Mouse (Mus musculus) testis, adult 2 months (tissue): ENCODE measurements around the gene Mob4. TPM values are rescaled to one million over a fixed set of nuclear protein-coding genes. Genes with fewer than 3 reads are reported as not detected.
"Not testable (repeated sequence)": the region's sequence is repeated elsewhere in the genome, so short reads cannot be mapped to it uniquely, and the experiment has no call there.

Experiments
- H3K27ac ChIP-seq: fragments of 200-500 bp; 2 replicates; pipeline ENCODE4 v1.5.1; 2012; ENCODE audit warnings: low read depth, low read length; ENCODE audit not compliant: control insufficient read depth, insufficient read depth
- H3K27me3 ChIP-seq: fragments of 200-500 bp; 2 replicates; pipeline ENCODE4 v1.6.1; 2012; ENCODE audit warnings: mild to moderate bottlenecking, low read length, moderate library complexity; ENCODE audit not compliant: control insufficient read depth, insufficient read depth
- H3K36me3 ChIP-seq: fragments of 200-500 bp; 2 replicates; pipeline ENCODE4 v1.6.1; 2012; ENCODE audit warnings: mild to moderate bottlenecking, low read length; ENCODE audit not compliant: control insufficient read depth, insufficient read depth
- H3K4me1 ChIP-seq: fragments of 200-500 bp; 2 replicates; pipeline ENCODE4 v1.6.1; 2012; ENCODE audit warnings: low read length; ENCODE audit not compliant: control insufficient read depth, insufficient read depth
- H3K4me3 ChIP-seq: fragments of 200-500 bp; 2 replicates; pipeline ENCODE4 v1.5.1; 2012; ENCODE audit warnings: low read depth, mild to moderate bottlenecking, low read length, moderate library complexity, mixed read lengths; ENCODE audit not compliant: control insufficient read depth
- CTCF ChIP-seq: fragments of 200-500 bp; IDR thresholded peaks from 2 replicates; pipeline ENCODE4 v1.5.1; 2012; ENCODE audit warnings: low read depth, mild to moderate bottlenecking, inconsistent platforms, low read length, moderate library complexity; ENCODE audit not compliant: control insufficient read depth, insufficient read depth, insufficient replicate concordance
- POLR2A ChIP-seq: fragments of 200-500 bp; IDR thresholded peaks from 2 replicates; pipeline ENCODE4 v1.6.1; 2012; ENCODE audit warnings: low read depth, mild to moderate bottlenecking, inconsistent platforms, low read length, moderate library complexity; ENCODE audit not compliant: control insufficient read depth
- polyA plus RNA-seq: library from polyadenylated mRNA; depleted of rRNA; stranded (reverse); fragments of >200 nt; gene quantifications from 2 replicates; pipeline ENCODE4 v1.2.3, GENCODE M21; 2012

Gene Mob4
- polyA plus RNA-seq, 1 experiment = 4.2 TPM

- Histone ChIP-seq H3K4me1 (peaks cover 7% of the 10 kb centered on the region), H3K36me3 (no peaks in the 10 kb centered on the region), H3K27me3 (no peaks in the 10 kb centered on the region), H3K4me3 (no peak overlapping the region), H3K27ac (no peak overlapping the region)
- TF ChIP-seq POLR2A (no peak), CTCF (no peak)
Observed at GRCm38 (mm10) chr1:55123046-55123445, 8.0 kb upstream of the Mob4 start.

- Histone ChIP-seq H3K4me3 (no peak overlapping the region), H3K27me3 (no peaks in the 10 kb centered on the region), H3K27ac (no peak overlapping the region), H3K36me3 (no peaks in the 10 kb centered on the region), H3K4me1 (peaks cover 7% of the 10 kb centered on the region)
- TF ChIP-seq CTCF (no peak), POLR2A (no peak)
Observed at GRCm38 (mm10) chr1:55123561-55123960, 7.5 kb upstream of the Mob4 start.

DNA sequence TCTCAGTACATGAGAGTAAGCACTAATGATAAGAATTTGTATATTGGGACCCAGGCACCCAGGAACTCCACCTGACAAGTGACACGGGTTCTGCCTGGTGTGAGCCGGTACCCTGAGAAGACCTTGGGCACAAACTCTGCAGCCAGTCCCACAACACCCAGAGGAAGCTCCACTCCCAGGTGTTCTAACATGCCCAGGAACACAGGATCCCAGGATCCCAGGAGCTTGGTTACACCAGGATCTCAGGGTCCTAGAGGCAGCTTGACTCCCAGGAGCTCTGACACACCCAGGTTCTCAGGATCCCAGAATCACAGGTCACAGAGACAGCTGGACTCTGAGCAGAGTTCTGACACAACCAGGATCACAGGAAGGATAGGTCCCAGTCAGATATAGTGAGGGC, 6.9 kb upstream of the Mob4 start:
- not testable (repeated sequence) for H3K36me3 ChIP-seq, H3K4me1 ChIP-seq, H3K27me3 ChIP-seq, H3K27ac ChIP-seq, H3K4me3 ChIP-seq

GRCm38 (mm10) chr1:55129716-55130115, 1.3 kb upstream of the Mob4 start:
- no peaks in the 10 kb centered on the region for H3K36me3 ChIP-seq
- H3K27ac ChIP-seq = no peak overlapping the region
- H3K4me3 ChIP-seq = no peak overlapping the region
- TF ChIP-seq POLR2A (no peak), CTCF (no peak)
- H3K4me1 ChIP-seq = peaks cover 9% of the 10 kb centered on the region
- H3K27me3 ChIP-seq = no peaks in the 10 kb centered on the region

- peak overlapping the region; percentile 72 for H3K27ac ChIP-seq
- peaks cover 9% of the 10 kb centered on the region for H3K4me1 ChIP-seq
- no peaks in the 10 kb centered on the region for H3K27me3 ChIP-seq
- H3K36me3 ChIP-seq = no peaks in the 10 kb centered on the region
- peak overlapping the region; percentile 86 for H3K4me3 ChIP-seq
- no peak for TF ChIP-seq CTCF
- TF ChIP-seq POLR2A = no peak
Observed at GRCm38 (mm10) chr1:55130190-55130916, 678 bp upstream of the Mob4 start.

GRCm38 (mm10) chr1:55131424-55132014, 488 bp downstream of the Mob4 start:
- Histone ChIP-seq H3K4me3 (peak overlapping the region; percentile 96), H3K36me3 (no peaks in the 10 kb centered on the region), H3K27me3 (no peaks in the 10 kb centered on the region), H3K27ac (peak overlapping the region; percentile 91), H3K4me1 (peaks cover 9% of the 10 kb centered on the region)
- TF ChIP-seq CTCF = no peak
- no peak for TF ChIP-seq POLR2A

- Histone ChIP-seq H3K4me3 (no peak overlapping the region), H3K4me1 (peaks cover 7% of the 10 kb centered on the region), H3K27ac (no peak overlapping the region), H3K36me3 (no peaks in the 10 kb centered on the region), H3K27me3 (no peaks in the 10 kb centered on the region)
- TF ChIP-seq CTCF (no peak), POLR2A (no peak)
Observed at GRCm38 (mm10) chr1:55132308-55132707, 1.3 kb downstream of the Mob4 start.
